Comparison of ENCODE assay signal across 12 mouse cellular contexts in genomic region chr1:191957321-191957720, GRCm38 (mm10). TPM values are rescaled to one million over a fixed set of nuclear protein-coding genes. Genes with fewer than 3 reads are reported as not detected.
DNase-seq lines count a peak whose midpoint lies in the region; ATAC-seq and TF ChIP-seq lines count a peak whose summit lies in the region.
"Had no signal": no experiment of that assay in that cellular context is flagged by ENCODE, and none has a peak within 500 bp of the region (broad histone marks: within the 10 kb centered on the region; RNA-seq: fewer than 3 reads in every experiment).

No protein-coding gene starts in this region.

- WGBS in forebrain, postnatal 0 days, result 50% methylated on average over 3 of the region's 3 CpGs
- 85% methylated on average over 3 of the region's 3 CpGs for WGBS in forebrain, embryonic 11.5 days
- WGBS in lung, adult 2 months, result 33% methylated on average over 3 of the region's 3 CpGs
- 78% methylated on average over 3 of the region's 3 CpGs for WGBS in heart, embryonic 16.5 days
- WGBS in midbrain, embryonic 14.5 days, result 94% methylated on average over 2 of the region's 3 CpGs

- TF ChIP-seq CTCF in forebrain, postnatal 0 days (IDR thresholded peaks at IDR 0.05; ENCODE audit: low read depth), result no peak
- TF ChIP-seq CTCF in lung, adult 2 months (IDR thresholded peaks at IDR 0.05; ENCODE audit: insufficient read depth, low read length), result no peak

- no peak for ATAC-seq in forebrain, postnatal 0 days
- no peak for ATAC-seq in forebrain, embryonic 11.5 days (replicated peaks; ENCODE audit: low FRiP score)
- ATAC-seq in heart, embryonic 16.5 days (replicated peaks; ENCODE audit: extremely low read depth, insufficient read depth, low FRiP score), result no peak
- no peak for ATAC-seq in midbrain, embryonic 14.5 days (ENCODE audit: low FRiP score, low TSS enrichment)

- H3K9ac ChIP-seq in forebrain, postnatal 0 days, result no peak overlapping the region
- no peak overlapping the region for H3K9ac ChIP-seq in forebrain, embryonic 11.5 days (ENCODE audit: low read length)
- no peak overlapping the region for H3K9ac ChIP-seq in heart, embryonic 16.5 days (ENCODE audit: low read length)
- H3K9ac ChIP-seq in midbrain, embryonic 14.5 days (replicated peaks; ENCODE audit: low read length), result no peak overlapping the region
- H3K9ac ChIP-seq: embryonic facial prominence, embryonic 13.5 days; heart, embryonic 13.5 days had no signal

- no peak overlapping the region for H3K4me2 ChIP-seq in forebrain, postnatal 0 days (ENCODE audit: low read depth)
- H3K4me2 ChIP-seq in forebrain, embryonic 11.5 days (ENCODE audit: low read depth, low read length, severe bottlenecking), result no peak overlapping the region
- peak overlapping the region; percentile 17; the same call in 1 of the 2 replicates for H3K4me2 ChIP-seq in heart, embryonic 16.5 days (ENCODE audit: low read depth, low read length)
- H3K4me2 ChIP-seq in midbrain, embryonic 14.5 days (ENCODE audit: low read length), result no peak overlapping the region
- H3K4me2 ChIP-seq: embryonic facial prominence, embryonic 13.5 days; heart, embryonic 13.5 days had no signal

- TF ChIP-seq POLR2A in lung, adult 2 months (IDR thresholded peaks at IDR 0.05; ENCODE audit: borderline replicate concordance, extremely low read depth, low read depth, low read length), result no peak

- H3K27ac ChIP-seq in forebrain, postnatal 0 days (ENCODE audit: low read depth, low read length), result no peak overlapping the region
- no peak overlapping the region for H3K27ac ChIP-seq in forebrain, embryonic 11.5 days (ENCODE audit: low read depth, low read length)
- no peak overlapping the region for H3K27ac ChIP-seq in heart, embryonic 16.5 days (ENCODE audit: low read length)
- H3K27ac ChIP-seq in midbrain, embryonic 14.5 days (replicated peaks; ENCODE audit: low read depth, low read length), result no peak overlapping the region
- H3K27ac ChIP-seq: embryonic facial prominence, embryonic 13.5 days; heart, embryonic 13.5 days had no signal

- H3K36me3 ChIP-seq in forebrain, postnatal 0 days (ENCODE audit: insufficient read depth), result no peaks in the 10 kb centered on the region
- no peaks in the 10 kb centered on the region for H3K36me3 ChIP-seq in forebrain, embryonic 11.5 days (ENCODE audit: control insufficient read depth, insufficient read depth, low read length)
- no peaks in the 10 kb centered on the region for H3K36me3 ChIP-seq in heart, embryonic 16.5 days (ENCODE audit: control insufficient read depth, insufficient read depth)
- H3K36me3 ChIP-seq in midbrain, embryonic 14.5 days (ENCODE audit: control insufficient read depth, insufficient read depth, low read length), result no peaks in the 10 kb centered on the region
- H3K36me3 ChIP-seq: embryonic facial prominence, embryonic 13.5 days; heart, embryonic 13.5 days had no signal

- DNase-seq in forebrain, postnatal 0 days, result peak; percentile 20
- DNase-seq in forebrain, embryonic 11.5 days (ENCODE audit: low spot score), result no peak
- no peak for DNase-seq in lung, adult 2 months
- DNase-seq in lung, postnatal 36 days, result no peak
- peak; percentile 61 to 79 for DNase-seq in kidney, postnatal 36 days
- no peak for DNase-seq in midbrain, embryonic 14.5 days
- DNase-seq: layer of hippocampus, adult 9-11 months; left cerebral cortex, postnatal 4 days; thymus, postnatal 14 days had no signal

- no peaks in the 10 kb centered on the region for H3K4me1 ChIP-seq in forebrain, postnatal 0 days (ENCODE audit: insufficient read depth)
- no peaks in the 10 kb centered on the region for H3K4me1 ChIP-seq in forebrain, embryonic 11.5 days (replicated peaks; ENCODE audit: control insufficient read depth, insufficient read depth, low read length)
- peaks cover 21% of the 10 kb centered on the region for H3K4me1 ChIP-seq in lung, adult 2 months (ENCODE audit: control insufficient read depth, insufficient read depth, low read length)
- H3K4me1 ChIP-seq in heart, embryonic 16.5 days (ENCODE audit: control insufficient read depth, insufficient read depth, low read length), result peaks cover 4% of the 10 kb centered on the region; the same call in 1 of the 2 replicates
- H3K4me1 ChIP-seq in midbrain, embryonic 14.5 days (ENCODE audit: control insufficient read depth, insufficient read depth, low read length), result no peaks in the 10 kb centered on the region
- H3K4me1 ChIP-seq: embryonic facial prominence, embryonic 13.5 days had no signal

- no peak overlapping the region for H3K4me3 ChIP-seq in forebrain, postnatal 0 days (ENCODE audit: low read depth, low read length)
- H3K4me3 ChIP-seq in forebrain, embryonic 11.5 days (ENCODE audit: low read depth, low read length), result no peak overlapping the region
- H3K4me3 ChIP-seq in lung, adult 2 months (replicated peaks; ENCODE audit: extremely low read depth, low read depth, low read length), result peak overlapping the region; percentile 11
- no peak overlapping the region for H3K4me3 ChIP-seq in heart, embryonic 16.5 days (ENCODE audit: low read length)
- H3K4me3 ChIP-seq in midbrain, embryonic 14.5 days (replicated peaks; ENCODE audit: low read depth, low read length), result no peak overlapping the region
- H3K4me3 ChIP-seq: embryonic facial prominence, embryonic 13.5 days; heart, embryonic 13.5 days had no signal

- no peaks in the 10 kb centered on the region for H3K27me3 ChIP-seq in forebrain, postnatal 0 days (ENCODE audit: insufficient read depth, low read length)
- no peaks in the 10 kb centered on the region for H3K27me3 ChIP-seq in forebrain, embryonic 11.5 days (ENCODE audit: control insufficient read depth, insufficient read depth, low read length)
- H3K27me3 ChIP-seq in heart, embryonic 16.5 days (ENCODE audit: control insufficient read depth, insufficient read depth, low read length), result no peaks in the 10 kb centered on the region
- H3K27me3 ChIP-seq in midbrain, embryonic 14.5 days (ENCODE audit: control insufficient read depth, insufficient read depth, low read length), result no peaks in the 10 kb centered on the region
- H3K27me3 ChIP-seq: heart, embryonic 13.5 days had no signal

- no peaks in the 10 kb centered on the region for H3K9me3 ChIP-seq in forebrain, postnatal 0 days (ENCODE audit: low read length)
- H3K9me3 ChIP-seq in forebrain, embryonic 11.5 days (ENCODE audit: control insufficient read depth, low read length), result no peaks in the 10 kb centered on the region
- no peaks in the 10 kb centered on the region for H3K9me3 ChIP-seq in heart, embryonic 16.5 days (replicated peaks; ENCODE audit: control insufficient read depth, low read length)
- H3K9me3 ChIP-seq in midbrain, embryonic 14.5 days (ENCODE audit: control insufficient read depth, low read length), result no peaks in the 10 kb centered on the region
- H3K9me3 ChIP-seq: embryonic facial prominence, embryonic 13.5 days; heart, embryonic 13.5 days had no signal

RNA-seq across cellular contexts. Expression of gene Rd3, which starts 19.8 kb away (rescaled TPM):
- 0.92 and 1.9 TPM in 2 replicates for total RNA-seq in forebrain, postnatal 0 days (2014; rRNA removed)
- polyA plus RNA-seq in forebrain, postnatal 0 days (2015; fragmentation: Nextera tagmentation; extraction: Ambion mirVana), result 3.3 and 3.4 TPM in 2 replicates
- 0.92 and 1.6 TPM in 2 replicates for polyA plus RNA-seq in forebrain, embryonic 11.5 days (2014; fragmentation: Nextera tagmentation; extraction: Ambion mirVana)
- 3.9 and 9.5 TPM in 2 replicates for polyA plus RNA-seq in lung, adult 2 months (2012; rRNA removed)
- 5.2 and 5.9 TPM in 2 replicates for polyA plus RNA-seq in heart, embryonic 16.5 days (2015; fragmentation: Nextera tagmentation; extraction: Ambion mirVana)
- polyA plus RNA-seq in midbrain, embryonic 14.5 days (2014; fragmentation: Nextera tagmentation; extraction: Ambion mirVana), result 1.6 and 2.4 TPM in 2 replicates

RNA-seq across cellular contexts. Expression of gene Slc30a1, which starts 50.8 kb away (rescaled TPM):
- total RNA-seq in forebrain, postnatal 0 days (2014; rRNA removed), result 22.4 and 32.4 TPM in 2 replicates
- 4.1 and 4.9 TPM in 2 replicates for polyA plus RNA-seq in forebrain, postnatal 0 days (2015; fragmentation: Nextera tagmentation; extraction: Ambion mirVana)
- polyA plus RNA-seq in forebrain, embryonic 11.5 days (2014; fragmentation: Nextera tagmentation; extraction: Ambion mirVana), result 2.2 and 2.7 TPM in 2 replicates
- polyA plus RNA-seq in lung, adult 2 months (2012; rRNA removed), result 23.9 and 28.3 TPM in 2 replicates
- 1.1 and 1.7 TPM in 2 replicates for polyA plus RNA-seq in heart, embryonic 16.5 days (2015; fragmentation: Nextera tagmentation; extraction: Ambion mirVana)
- polyA plus RNA-seq in midbrain, embryonic 14.5 days (2014; fragmentation: Nextera tagmentation; extraction: Ambion mirVana), result 2.3 and 2.9 TPM in 2 replicates

Comparison
In these comparisons a context has a peak if more than half of its experiments do, and no peak if none do; other contexts are left out.
1. DNase-seq: peak in forebrain, postnatal 0 days (single experiment) and kidney, postnatal 36 days (2 of 2); none in forebrain, embryonic 11.5 days (single experiment), lung, adult 2 months (single experiment), lung, postnatal 36 days (single experiment) and midbrain, embryonic 14.5 days (single experiment).